Mouse (Mus musculus) adrenal gland, postnatal 14 days (tissue): ENCODE data around the gene Scn10a. TPM values are rescaled to one million over a fixed set of nuclear protein-coding genes. Genes with fewer than 3 reads are reported as not detected.
A peak's percentile ranks its signal among the peaks of the same experiment; 100 is the strongest.

Source experiments
- DNase-seq: peaks from one replicate; pipeline ENCODE4 v3.0.0; 2021; ENCODE audit warnings: mixed read lengths
- long read RNA-seq, 2 experiments: library from polyadenylated mRNA; stranded (forward); transcript quantifications; one replicate each; pipeline ENCODE4 v2.0.0; 2021
- total RNA-seq: library from RNA; stranded (reverse); gene quantifications from 2 replicates; pipeline ENCODE4 v1.2.3, GENCODE M21; 2021

Scn10a gene
- not detected in 2 replicates for total RNA-seq
- long read RNA-seq, experiment 1, result 0 reads
- long read RNA-seq, experiment 2, result 0 reads

GRCm38 (mm10) chr9:119719222-119719621 lies at the start of gene Scn10a:
Gene Scn10a (minus strand): TSS chr9:119719322.
- no peak for DNase-seq

- DNase-seq, result peak; percentile 32
Observed at GRCm38 (mm10) chr9:119768585-119768984, 49.5 kb upstream of the Scn10a start.

- no peak for DNase-seq
Observed at GRCm38 (mm10) chr9:119760226-119760625, 41.1 kb upstream of the Scn10a start.

GRCm38 (mm10) chr9:119759457-119759856 lies 40.3 kb upstream of the Scn10a start:
- no peak for DNase-seq

- DNase-seq, result peak; percentile 14
Observed at GRCm38 (mm10) chr9:119751507-119751906, 32.4 kb upstream of the Scn10a start.

- DNase-seq, result no peak
Observed at GRCm38 (mm10) chr9:119749112-119749511, 30.0 kb upstream of the Scn10a start.

GRCm38 (mm10) chr9:119743900-119744299 lies 24.8 kb upstream of the Scn10a start:
- peak; percentile 22 for DNase-seq

- peak; percentile 10 for DNase-seq
Observed at GRCm38 (mm10) chr9:119743312-119743711, 24.2 kb upstream of the Scn10a start.

GRCm38 (mm10) chr9:119741101-119741786 lies 22.1 kb upstream of the Scn10a start:
- no peak for DNase-seq

- no peak for DNase-seq
Observed at GRCm38 (mm10) chr9:119728412-119729097, 9.4 kb upstream of the Scn10a start.

GRCm38 (mm10) chr9:119726990-119727389 lies 7.9 kb upstream of the Scn10a start:
- no peak for DNase-seq

GRCm38 (mm10) chr9:119725293-119725862 lies 6.3 kb upstream of the Scn10a start:
- no peak for DNase-seq

- peak; percentile 89 for DNase-seq
Observed at GRCm38 (mm10) chr9:119706700-119707099, 12.4 kb downstream of the Scn10a start.

GRCm38 (mm10) chr9:119691505-119691904 lies 27.6 kb downstream of the Scn10a start:
- no peak for DNase-seq

- peak; percentile 57 for DNase-seq
Observed at GRCm38 (mm10) chr9:119691001-119691400, 28.1 kb downstream of the Scn10a start.

GRCm38 (mm10) chr9:119687893-119688292 lies 31.2 kb downstream of the Scn10a start:
- no peak for DNase-seq

- no peak for DNase-seq
Observed at GRCm38 (mm10) chr9:119686187-119686586, 32.9 kb downstream of the Scn10a start.

- peak; percentile 21 for DNase-seq
Observed at GRCm38 (mm10) chr9:119680896-119681295, 38.2 kb downstream of the Scn10a start.

- peak; percentile 10 for DNase-seq
Observed at GRCm38 (mm10) chr9:119664109-119664508, 55.0 kb downstream of the Scn10a start.

GRCm38 (mm10) chr9:119656111-119656510 lies 63.0 kb downstream of the Scn10a start:
- peak; percentile 64 for DNase-seq

- DNase-seq, result no peak
Observed at GRCm38 (mm10) chr9:119653758-119654157, 65.4 kb downstream of the Scn10a start.

- peak; percentile 84 for DNase-seq
Observed at GRCm38 (mm10) chr9:119646942-119647547, 72.1 kb downstream of the Scn10a start.

GRCm38 (mm10) chr9:119641985-119642384 lies 77.1 kb downstream of the Scn10a start:
- no peak for DNase-seq
